Mouse (Mus musculus) spleen, adult 2 months (tissue): ENCODE results near the gene Arpc1b. TPM values are rescaled to one million over a fixed set of nuclear protein-coding genes. Genes with fewer than 3 reads are reported as not detected.
A peak's percentile ranks its signal among the peaks of the same experiment; 100 is the strongest.
"Not testable (repeated sequence)": the region's sequence is repeated elsewhere in the genome, so short reads cannot be mapped to it uniquely, and the experiment has no call there.

ENCODE experiments used
- DNase-seq, 2 experiments: peaks; one replicate each; pipeline versions ENCODE4 v3.0.0 to v3.0.0-alpha.2; 2012 to 2021; ENCODE audit warnings: low spot score in 2 of 2, low read depth in 1 of 2
- H3K27ac ChIP-seq: fragments of 200-500 bp; 2 replicates; pipeline ENCODE4 v1.5.1; 2012; ENCODE audit warnings: low read length, inconsistent platforms; ENCODE audit not compliant: insufficient read depth
- H3K27me3 ChIP-seq: fragments of 200-500 bp; 2 replicates; pipeline ENCODE4 v1.6.1; 2012; ENCODE audit warnings: mild to moderate bottlenecking, moderate library complexity, low read length, inconsistent platforms; ENCODE audit not compliant: control insufficient read depth, insufficient read depth
- H3K36me3 ChIP-seq: fragments of 200-500 bp; 2 replicates; pipeline ENCODE4 v1.6.1; 2012; ENCODE audit warnings: mild to moderate bottlenecking, low read length, inconsistent platforms; ENCODE audit not compliant: control insufficient read depth, insufficient read depth
- H3K4me1 ChIP-seq: fragments of 200-500 bp; 2 replicates; pipeline ENCODE4 v1.6.1; 2011; ENCODE audit warnings: inconsistent platforms; ENCODE audit not compliant: control insufficient read depth, insufficient read depth, insufficient read length
- H3K4me3 ChIP-seq: fragments of 200-500 bp; 2 replicates; pipeline ENCODE4 v1.5.1; 2011; ENCODE audit warnings: mild to moderate bottlenecking, inconsistent platforms; ENCODE audit not compliant: insufficient read depth, insufficient read length; ENCODE audit errors: extremely low read depth
- CTCF ChIP-seq: fragments of 200-500 bp; IDR thresholded peaks from 2 replicates; pipeline ENCODE4 v1.5.1; 2011; ENCODE audit warnings: mild to moderate bottlenecking, inconsistent platforms; ENCODE audit not compliant: insufficient read depth, insufficient read length, insufficient replicate concordance; ENCODE audit errors: extremely low read depth
- POLR2A ChIP-seq: fragments of 200-500 bp; IDR thresholded peaks from 2 replicates; pipeline ENCODE4 v1.6.1; 2011; ENCODE audit warnings: low read depth, low read length, inconsistent platforms
- WGBS: fragments of 180-500 bp; shearing (Covaris S2); methylation state at CpG from one replicate; pipeline ENCODE4 v1.1.7; 2018; 5-methylcytosine and 5-hydroxymethylcytosine counted together
- polyA plus RNA-seq: library from polyadenylated mRNA; depleted of rRNA; stranded (reverse); fragments of >200 nt; gene quantifications from 2 replicates; pipeline ENCODE4 v1.2.3, GENCODE M21; 2012

Arpc1b gene
- polyA plus RNA-seq, 1 experiment: 780 TPM

DNA sequence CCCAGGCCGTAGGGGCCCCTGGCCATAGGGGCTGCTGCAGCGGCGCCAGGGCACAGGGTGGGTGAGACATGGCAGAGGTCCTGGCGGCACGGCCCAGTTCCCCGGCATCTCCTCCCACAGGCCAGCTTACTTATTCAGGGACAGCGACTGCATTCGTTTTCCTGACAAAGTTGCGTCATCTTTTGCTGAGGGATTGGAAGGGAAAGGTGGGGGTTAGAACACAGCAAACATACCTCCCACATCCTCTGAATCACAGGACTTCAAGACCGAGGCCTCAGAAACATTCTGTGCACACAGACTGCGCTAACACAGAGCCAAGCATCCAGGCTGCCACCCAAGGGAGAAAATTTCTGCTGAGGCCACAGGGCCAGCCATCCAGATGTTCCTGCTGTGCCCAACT is 16.2 kb downstream of the Arpc1b start:
- 88% methylated on average over 11 of the region's 11 CpGs for WGBS
- DNase-seq: no peak
- H3K4me1 ChIP-seq: no peaks in the 10 kb centered on the region
- H3K27ac ChIP-seq: 0 out of 2 replicates have a peak overlapping the region, but pooled peaks have one; percentile 9
- H3K4me3 ChIP-seq: no peak overlapping the region
- H3K36me3 ChIP-seq: peaks cover 56% of the 10 kb centered on the region
- no peak for TF ChIP-seq CTCF
- H3K27me3 ChIP-seq: no peaks in the 10 kb centered on the region

GRCm38 (mm10) chr5:145130995-145131394 is 17.0 kb downstream of the Arpc1b start:
- TF ChIP-seq POLR2A (no peak), CTCF (no peak)
- H3K4me1 ChIP-seq: no peaks in the 10 kb centered on the region
- no peaks in the 10 kb centered on the region for H3K27me3 ChIP-seq
- H3K4me3 ChIP-seq: no peak overlapping the region
- H3K27ac ChIP-seq: no peak overlapping the region
- peaks cover 50% of the 10 kb centered on the region for H3K36me3 ChIP-seq
- WGBS: 85% methylated on average over 3 of the region's 3 CpGs
- no peak for DNase-seq

- H3K4me3 ChIP-seq, DNase-seq, H3K4me1 ChIP-seq, H3K27ac ChIP-seq, H3K27me3 ChIP-seq: not testable (repeated sequence)
- H3K36me3 ChIP-seq: peaks cover 36% of the 10 kb centered on the region
- 91% methylated on average over 6 of the region's 6 CpGs for WGBS
These were observed 19.3 kb downstream of the Arpc1b start for GRCm38 (mm10) chr5:145133275-145133674.

- DNase-seq: no peak
- Histone ChIP-seq H3K36me3 (peaks cover 22% of the 10 kb centered on the region), H3K4me3 (peak overlapping the region; percentile 96; the same call in 1 of the 2 replicates), H3K27ac (no peak overlapping the region), H3K27me3 (no peaks in the 10 kb centered on the region), H3K4me1 (no peaks in the 10 kb centered on the region; the same call in 1 of the 2 replicates)
- WGBS: 11% methylated on average over 6 of the region's 6 CpGs
- no peak for TF ChIP-seq POLR2A
- TF ChIP-seq CTCF: no peak
These were observed 24.8 kb downstream of the Arpc1b start for GRCm38 (mm10) chr5:145138836-145139235.

DNA sequence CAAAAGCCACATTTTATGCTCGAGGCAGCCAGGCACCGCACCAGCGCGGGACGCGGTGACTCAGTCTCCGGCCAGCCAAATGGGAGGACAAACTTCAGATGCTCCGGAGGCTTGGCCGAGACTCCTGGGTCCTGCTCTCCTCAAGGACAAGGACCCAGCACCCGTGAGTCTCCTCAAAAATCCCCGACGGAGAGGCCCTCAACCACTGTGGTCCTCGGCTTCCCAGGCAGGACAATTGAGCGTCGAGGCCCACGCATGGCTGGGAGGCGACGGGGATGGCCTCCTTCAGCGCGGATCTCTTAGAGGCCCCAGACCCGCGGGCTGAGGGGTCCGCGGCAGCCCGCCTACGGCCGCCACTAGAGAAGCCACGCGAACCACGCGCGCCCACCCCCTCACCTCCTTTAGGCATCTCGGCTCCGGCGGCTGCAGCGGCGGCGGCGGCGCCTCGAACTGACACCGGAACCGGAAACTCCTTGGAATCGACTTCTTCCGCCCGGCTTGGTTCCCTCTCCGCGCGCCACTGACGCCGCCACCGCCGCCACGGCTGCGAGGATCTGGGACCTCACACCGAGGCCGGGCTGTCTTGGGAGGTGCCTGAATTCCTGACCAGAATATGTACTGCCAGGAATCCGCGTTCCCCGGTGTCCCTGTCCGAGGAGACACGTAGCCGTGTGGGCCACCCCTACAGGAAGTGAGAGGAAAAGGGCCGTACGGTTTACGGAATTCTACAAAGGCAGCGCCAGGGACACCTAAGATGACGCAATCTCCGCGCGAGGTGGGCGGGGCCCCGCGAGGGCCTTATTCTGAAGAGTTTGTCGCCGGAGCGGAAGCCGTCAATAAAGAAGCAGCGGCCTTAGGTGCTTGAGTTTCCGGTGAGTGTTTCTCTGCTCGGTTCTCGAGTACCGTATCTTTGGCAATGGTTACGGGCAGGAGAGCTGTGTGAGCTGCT is 25.8 kb downstream of the Arpc1b start, which contains the start of the genes Pdap1 and Bud31:
Gene Pdap1, minus strand, starts transcription at position 668 of the 949 bp plus-strand sequence.
Gene Bud31, plus strand, starts transcription at position 792 of the 949 bp plus-strand sequence.
- WGBS: under 1% methylated on average over 84 of the region's 84 CpGs
- peak; percentile 86 to 90 for DNase-seq
- TF ChIP-seq CTCF (no peak), POLR2A (peak; percentile 78)
- H3K4me1 ChIP-seq: no peaks in the 10 kb centered on the region; the same call in 1 of the 2 replicates
- H3K4me3 ChIP-seq: peak within 1 kb of the TSS; percentile 96
- H3K27me3 ChIP-seq: no peaks in the 10 kb centered on the region
- H3K36me3 ChIP-seq: peaks cover 19% of the 10 kb centered on the region
- H3K27ac ChIP-seq: peak within 1 kb of the TSS; percentile 96

DNA sequence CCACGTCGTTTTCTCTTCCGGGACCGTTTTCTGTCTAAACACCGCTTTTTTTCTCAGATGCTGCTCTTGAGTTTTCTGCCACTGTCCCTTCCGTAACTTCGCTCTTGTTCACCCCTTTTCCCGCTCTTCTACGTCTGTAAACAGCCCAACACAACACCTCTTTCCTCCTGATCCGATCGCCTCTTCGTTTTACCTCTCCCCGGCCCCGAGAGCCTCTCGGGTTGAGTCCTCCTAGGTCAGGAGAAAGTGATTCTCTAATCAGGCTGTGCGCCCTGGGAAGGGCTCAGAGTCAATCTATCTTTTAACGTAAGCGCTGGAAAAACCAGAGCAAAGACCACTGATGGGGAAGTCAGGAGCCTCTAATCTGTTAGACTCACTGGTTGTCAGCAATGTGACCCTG is 26.6 kb downstream of the Arpc1b start:
- peak overlapping the region; percentile 96 for H3K27ac ChIP-seq
- peak overlapping the region; percentile 96 for H3K4me3 ChIP-seq
- H3K27me3 ChIP-seq: no peaks in the 10 kb centered on the region
- TF ChIP-seq CTCF (no peak), POLR2A (no peak)
- no peaks in the 10 kb centered on the region; the same call in 1 of the 2 replicates for H3K4me1 ChIP-seq
- peaks cover 21% of the 10 kb centered on the region for H3K36me3 ChIP-seq
- no peak for DNase-seq
- WGBS: under 1% methylated on average over 18 of the region's 18 CpGs

GRCm38 (mm10) chr5:145147748-145148147 is 33.7 kb downstream of the Arpc1b start:
- 91% methylated on average over 5 of the region's 5 CpGs for WGBS
- no peak for TF ChIP-seq POLR2A
- TF ChIP-seq CTCF: no peak
- peaks cover 66% of the 10 kb centered on the region for H3K36me3 ChIP-seq
- H3K27ac ChIP-seq: no peak overlapping the region
- no peak overlapping the region for H3K4me3 ChIP-seq
- no peaks in the 10 kb centered on the region for H3K4me1 ChIP-seq
- no peak for DNase-seq
- H3K27me3 ChIP-seq: no peaks in the 10 kb centered on the region
